Mouse (Mus musculus) heart, postnatal 0 days (tissue): ENCODE measurements around the gene Ank.

Source experiments
- CTCF ChIP-seq: IDR thresholded peaks from 2 replicates; pipeline ENCODE4 v1.5.1; 2016; ENCODE audit warnings: antibody characterized with exemption, control low read depth, low read depth
- EP300 ChIP-seq: IDR thresholded peaks from 2 replicates; pipeline ENCODE4 v1.6.1; 2016; ENCODE audit warnings: antibody characterized with exemption, low read depth

GRCm38 (mm10) chr15:27467641-27468040 is 1.2 kb downstream of the Ank start:
- no peak for TF ChIP-seq CTCF
- TF ChIP-seq EP300, result no peak
